Mouse (Mus musculus) neural tube, embryonic 15.5 days (tissue): ENCODE measurements around the gene Gm11084. TPM values are rescaled to one million over a fixed set of nuclear protein-coding genes. Genes with fewer than 3 reads are reported as not detected.

Experiments
- ATAC-seq: fragments of 200-750 bp; cut with Nextera tagmentation; 2 replicates; pipeline ENCODE4 v1.8.0; 2017; ENCODE audit warnings: mild to moderate bottlenecking, moderate TSS enrichment, moderate library complexity; ENCODE audit not compliant: low FRiP score
- H3K27ac ChIP-seq: fragments of 300-500 bp; sonication (generic); replicated peaks from 2 replicates; pipeline ENCODE4 v1.5.1; 2015; ENCODE audit warnings: mild to moderate bottlenecking, inconsistent platforms
- H3K27me3 ChIP-seq: fragments of 300-500 bp; sonication (generic); replicated peaks from 2 replicates; pipeline ENCODE4 v1.6.1; 2015; ENCODE audit warnings: inconsistent platforms
- H3K36me3 ChIP-seq: fragments of 300-500 bp; sonication (generic); 2 replicates; pipeline ENCODE4 v1.6.1; 2015; ENCODE audit warnings: inconsistent platforms
- H3K4me1 ChIP-seq: fragments of 300-500 bp; sonication (generic); 2 replicates; pipeline ENCODE4 v1.6.1; 2015; ENCODE audit warnings: inconsistent platforms
- H3K4me2 ChIP-seq: fragments of 300-500 bp; sonication (generic); 2 replicates; pipeline ENCODE4 v1.6.1; 2015; ENCODE audit warnings: inconsistent platforms, mild to moderate bottlenecking, moderate library complexity
- H3K4me3 ChIP-seq: fragments of 300-500 bp; sonication (generic); replicated peaks from 2 replicates; pipeline ENCODE4 v1.5.1; 2015; ENCODE audit warnings: mild to moderate bottlenecking, inconsistent platforms
- H3K9ac ChIP-seq: fragments of 300-500 bp; sonication (generic); replicated peaks from 2 replicates; pipeline ENCODE4 v1.6.1; 2015; ENCODE audit warnings: mild to moderate bottlenecking, inconsistent platforms
- H3K9me3 ChIP-seq: fragments of 300-500 bp; sonication (generic); replicated peaks from 2 replicates; pipeline ENCODE4 v1.6.1; 2016; ENCODE audit warnings: inconsistent platforms
- WGBS: fragments of 180-500 bp; shearing (Covaris S2); methylation state at CpG from one replicate; pipeline ENCODE4 v1.1.7; 2015; ENCODE audit warnings: mixed read lengths; 5-methylcytosine and 5-hydroxymethylcytosine counted together
- polyA plus RNA-seq: library from polyadenylated mRNA; unstranded; fragments of >200 nt; fragmentation: Nextera tagmentation; extraction: Ambion mirVana; gene quantifications from 2 replicates; pipeline ENCODE4 v1.2.1, GENCODE M21; 2015

Gene Gm11084
- polyA plus RNA-seq, 1 experiment from 2014 or later = not detected

DNA sequence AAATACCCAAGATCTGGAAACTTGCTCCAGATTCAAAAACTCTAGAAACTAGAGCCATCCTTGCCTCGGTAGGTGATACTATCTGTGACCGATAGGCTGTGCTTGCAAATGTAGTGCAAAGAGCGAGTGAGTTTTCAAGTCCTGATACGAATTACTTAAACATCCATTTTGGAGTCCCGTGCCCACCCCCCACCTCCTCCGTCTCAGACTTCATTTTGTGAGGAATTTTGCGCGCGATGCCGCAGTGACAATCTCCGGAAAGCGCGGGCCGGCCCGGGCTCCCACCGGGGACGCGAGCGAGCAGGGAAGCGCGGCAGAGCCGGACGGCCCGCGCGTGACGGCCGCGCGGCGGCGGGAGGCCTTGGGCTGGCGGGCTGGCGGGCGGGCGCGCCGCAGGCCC, 8.0 kb downstream of the Gm11084 start:
- Histone ChIP-seq H3K36me3 (no peaks in the 10 kb centered on the region), H3K4me1 (peaks cover 30% of the 10 kb centered on the region), H3K9me3 (no peaks in the 10 kb centered on the region), H3K4me2 (peak overlapping the region; percentile 61), H3K9ac (peak overlapping the region; percentile 100), H3K27ac (peak overlapping the region; percentile 100), H3K27me3 (no peaks in the 10 kb centered on the region), H3K4me3 (peak overlapping the region; percentile 80)
- peak; percentile 7; the same call in 1 of the 2 replicates for ATAC-seq
- under 1% methylated on average over 38 of the region's 38 CpGs for WGBS

DNA sequence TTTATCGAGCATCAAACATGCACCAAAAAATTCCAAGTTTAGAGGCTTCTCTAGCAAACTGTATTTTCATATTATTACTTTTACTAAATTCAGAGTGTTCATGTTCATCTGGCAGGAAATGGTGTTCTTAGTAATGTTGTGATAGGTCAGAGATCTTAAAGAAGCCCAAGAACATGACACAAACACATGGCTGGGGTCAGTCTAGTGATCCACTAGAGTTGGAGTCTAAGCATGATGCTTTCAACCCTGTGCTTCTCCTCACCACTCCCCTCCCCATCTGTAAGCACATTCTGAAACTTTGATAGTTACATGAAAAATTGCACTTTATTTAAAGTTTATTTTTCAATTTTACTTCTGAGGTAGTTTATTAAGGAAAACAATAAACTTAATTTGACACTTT, 9.2 kb downstream of the Gm11084 start:
- Histone ChIP-seq H3K4me3 (no peak overlapping the region), H3K4me2 (peak overlapping the region; percentile 42), H3K9ac (no peak overlapping the region), H3K27ac (no peak overlapping the region), H3K4me1 (peaks cover 30% of the 10 kb centered on the region), H3K27me3 (no peaks in the 10 kb centered on the region), H3K36me3 (no peaks in the 10 kb centered on the region), H3K9me3 (no peaks in the 10 kb centered on the region)
- ATAC-seq = no peak
- 90% methylated on average over 1 of the region's 1 CpGs for WGBS

- no peak overlapping the region for H3K4me2 ChIP-seq
- no peak for ATAC-seq
Measured at GRCm38 (mm10) chr2:72976036-72976435, 10.5 kb downstream of the Gm11084 start.

GRCm38 (mm10) chr2:72970831-72971230, 15.7 kb downstream of the Gm11084 start:
- H3K36me3 ChIP-seq = peaks cover 17% of the 10 kb centered on the region
- H3K27ac ChIP-seq = no peak overlapping the region
- no peaks in the 10 kb centered on the region for H3K27me3 ChIP-seq
- H3K9me3 ChIP-seq = no peaks in the 10 kb centered on the region
- no peak for ATAC-seq
- H3K4me3 ChIP-seq = no peak overlapping the region
- 91% methylated on average over 6 of the region's 6 CpGs for WGBS
- no peak overlapping the region for H3K4me2 ChIP-seq
- no peak overlapping the region for H3K9ac ChIP-seq
- peaks cover 11% of the 10 kb centered on the region for H3K4me1 ChIP-seq

More at GRCm38 (mm10) chr2:72976036-72976435, 10.5 kb downstream of the Gm11084 start:
- no peak overlapping the region for H3K27ac ChIP-seq
- H3K27me3 ChIP-seq = no peaks in the 10 kb centered on the region
- H3K9me3 ChIP-seq = no peaks in the 10 kb centered on the region
- H3K4me3 ChIP-seq = no peak overlapping the region
- H3K36me3 ChIP-seq = peaks cover 3% of the 10 kb centered on the region
- peaks cover 26% of the 10 kb centered on the region for H3K4me1 ChIP-seq
- no peak overlapping the region for H3K9ac ChIP-seq

GRCm38 (mm10) chr2:72970302-72970701, 16.2 kb downstream of the Gm11084 start:
- H3K9ac ChIP-seq = no peak overlapping the region
- H3K27me3 ChIP-seq = no peaks in the 10 kb centered on the region
- no peak overlapping the region for H3K27ac ChIP-seq
- H3K4me2 ChIP-seq = no peak overlapping the region
- peaks cover 17% of the 10 kb centered on the region for H3K36me3 ChIP-seq
- ATAC-seq = no peak
- 94% methylated on average over 4 of the region's 4 CpGs for WGBS
- 0 out of 2 replicates have a peak, but pooled peaks cover 7% of the 10 kb centered on the region for H3K4me1 ChIP-seq
- H3K4me3 ChIP-seq = no peak overlapping the region
- no peaks in the 10 kb centered on the region for H3K9me3 ChIP-seq

DNA sequence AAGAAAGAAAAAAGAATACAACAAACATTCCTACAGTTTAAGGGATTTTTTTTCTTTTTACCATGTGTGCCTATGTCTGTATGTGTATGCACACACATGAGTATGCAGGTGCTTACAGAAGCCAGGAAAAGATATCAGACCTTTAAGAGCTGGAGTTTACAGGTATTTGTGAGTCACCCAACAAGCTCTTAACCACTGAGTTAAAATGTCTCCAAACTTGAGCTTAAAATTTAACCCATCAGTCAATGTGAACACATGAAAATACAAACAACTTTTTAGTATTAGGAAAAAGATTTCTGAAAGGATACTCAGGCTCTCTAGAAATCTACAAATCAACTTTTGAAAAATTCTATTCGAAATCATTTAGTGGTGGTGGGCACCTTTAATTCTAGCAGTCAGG, 18.0 kb downstream of the Gm11084 start:
- Histone ChIP-seq H3K4me1 (0 out of 2 replicates have a peak, but pooled peaks cover 4% of the 10 kb centered on the region), H3K4me3 (no peak overlapping the region), H3K36me3 (peaks cover 17% of the 10 kb centered on the region), H3K9ac (no peak overlapping the region), H3K4me2 (no peak overlapping the region), H3K27me3 (no peaks in the 10 kb centered on the region), H3K9me3 (no peaks in the 10 kb centered on the region), H3K27ac (no peak overlapping the region)
- 96% methylated on average over 1 of the region's 1 CpGs for WGBS
- ATAC-seq = no peak

DNA sequence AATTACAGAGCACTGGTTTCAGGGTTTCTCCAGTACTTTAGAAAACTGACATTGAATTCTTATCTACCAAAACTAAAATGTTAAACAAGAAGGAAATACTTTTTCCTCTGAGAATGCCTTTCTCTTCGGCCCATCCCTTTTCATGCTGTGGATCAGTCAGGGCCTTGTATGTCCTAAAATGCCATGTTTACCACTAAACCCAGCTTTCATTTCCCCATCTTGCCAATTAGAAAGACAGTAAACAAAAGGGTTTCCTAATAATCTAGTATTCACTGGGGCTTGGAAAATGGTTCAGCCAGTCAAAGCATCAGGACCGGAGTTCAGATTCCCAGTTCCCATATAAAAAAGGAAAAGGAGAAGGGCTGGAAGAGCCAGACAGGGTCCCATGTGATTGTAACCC, 21.1 kb downstream of the Gm11084 start:
- Histone ChIP-seq H3K4me3 (no peak overlapping the region), H3K36me3 (peaks cover 8% of the 10 kb centered on the region), H3K4me1 (0 out of 2 replicates have a peak, but pooled peaks cover 4% of the 10 kb centered on the region), H3K9ac (no peak overlapping the region), H3K4me2 (no peak overlapping the region), H3K27ac (no peak overlapping the region), H3K9me3 (no peaks in the 10 kb centered on the region), H3K27me3 (no peaks in the 10 kb centered on the region)
- WGBS = 73% methylated on average over 2 of the region's 2 CpGs
- no peak for ATAC-seq

DNA sequence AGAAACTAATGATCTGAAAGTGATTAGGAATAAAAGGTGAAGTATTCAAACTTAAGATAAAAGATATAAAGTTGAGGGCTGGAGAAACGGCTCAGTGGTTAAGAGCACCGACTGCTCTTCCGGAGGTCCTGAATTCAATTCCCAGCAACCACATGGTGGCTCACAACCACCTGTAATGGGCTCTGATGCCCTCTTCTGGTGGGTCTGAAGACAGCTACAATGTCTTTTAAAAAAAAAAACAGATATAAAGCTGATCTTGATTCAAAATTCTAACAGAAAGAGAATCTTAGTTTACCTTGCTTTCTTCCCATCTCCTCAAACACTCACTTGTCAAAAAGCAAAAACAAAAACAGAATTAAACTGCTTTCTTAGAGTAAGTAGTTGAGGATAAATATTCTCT, 30.1 kb downstream of the Gm11084 start:
- Histone ChIP-seq H3K4me1 (no peaks in the 10 kb centered on the region), H3K36me3 (no peaks in the 10 kb centered on the region), H3K9me3 (no peaks in the 10 kb centered on the region), H3K27me3 (no peaks in the 10 kb centered on the region), H3K27ac (no peak overlapping the region), H3K4me3 (no peak overlapping the region), H3K4me2 (no peak overlapping the region), H3K9ac (no peak overlapping the region)
- 95% methylated on average over 3 of the region's 3 CpGs for WGBS
- no peak for ATAC-seq

DNA sequence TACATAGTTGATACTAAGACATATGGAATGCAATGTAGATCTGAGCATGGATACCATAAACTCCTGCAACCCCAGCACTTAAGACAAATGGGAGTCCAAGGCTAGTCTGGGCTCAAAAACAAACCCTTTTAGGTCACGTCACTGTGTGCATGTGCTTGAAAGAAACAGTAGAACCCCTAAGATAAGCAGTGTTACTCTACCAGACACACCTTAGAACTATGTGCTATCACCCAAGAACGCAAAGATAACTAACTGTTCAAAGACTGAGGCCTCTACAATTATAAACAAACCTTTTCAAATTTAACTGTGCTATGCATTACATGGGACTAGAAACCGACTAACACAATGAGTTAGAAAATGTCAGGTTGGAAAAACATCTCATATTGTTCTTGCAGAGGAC, 33.5 kb downstream of the Gm11084 start:
- Histone ChIP-seq H3K4me3 (no peak overlapping the region), H3K9me3 (no peaks in the 10 kb centered on the region), H3K9ac (no peak overlapping the region), H3K27me3 (no peaks in the 10 kb centered on the region), H3K4me2 (no peak overlapping the region), H3K36me3 (no peaks in the 10 kb centered on the region), H3K27ac (no peak overlapping the region), H3K4me1 (no peaks in the 10 kb centered on the region)
- 93% methylated on average over 3 of the region's 3 CpGs for WGBS
- no peak for ATAC-seq

DNA sequence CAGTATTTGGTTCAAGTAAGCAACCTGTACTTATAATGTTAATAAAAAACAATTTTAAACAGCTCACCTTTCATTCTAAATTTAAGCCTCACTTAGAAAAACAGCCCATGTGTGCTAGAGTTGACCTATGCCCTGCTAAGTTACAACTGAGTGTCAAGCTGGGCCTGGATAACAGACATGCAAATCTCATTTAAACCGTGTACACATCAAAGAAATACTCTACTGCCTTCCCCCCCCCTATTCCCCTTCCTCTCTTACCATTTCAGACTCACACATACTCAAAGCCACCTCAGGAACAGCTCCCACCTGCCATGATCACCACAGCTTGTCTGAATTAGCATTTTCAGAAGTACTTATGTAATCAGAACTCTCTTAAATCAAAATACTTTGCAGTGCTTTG, 50.6 kb downstream of the Gm11084 start:
- no peak overlapping the region for H3K4me3 ChIP-seq
- no peaks in the 10 kb centered on the region for H3K27me3 ChIP-seq
- H3K4me1 ChIP-seq = no peaks in the 10 kb centered on the region
- no peak for ATAC-seq
- no peak overlapping the region for H3K4me2 ChIP-seq
- no peak overlapping the region for H3K9ac ChIP-seq
- no peak overlapping the region for H3K27ac ChIP-seq
- WGBS = 9% methylated on average over 1 of the region's 1 CpGs
- peaks cover 13% of the 10 kb centered on the region for H3K36me3 ChIP-seq
- H3K9me3 ChIP-seq = no peaks in the 10 kb centered on the region

- Histone ChIP-seq H3K27me3 (no peaks in the 10 kb centered on the region), H3K4me3 (no peak overlapping the region), H3K4me1 (no peaks in the 10 kb centered on the region), H3K36me3 (0 out of 2 replicates have a peak, but pooled peaks cover 6% of the 10 kb centered on the region), H3K9ac (no peak overlapping the region), H3K4me2 (no peak overlapping the region), H3K9me3 (no peaks in the 10 kb centered on the region), H3K27ac (no peak overlapping the region)
- ATAC-seq = no peak
Measured at GRCm38 (mm10) chr2:72932186-72932585, 54.3 kb downstream of the Gm11084 start.

DNA sequence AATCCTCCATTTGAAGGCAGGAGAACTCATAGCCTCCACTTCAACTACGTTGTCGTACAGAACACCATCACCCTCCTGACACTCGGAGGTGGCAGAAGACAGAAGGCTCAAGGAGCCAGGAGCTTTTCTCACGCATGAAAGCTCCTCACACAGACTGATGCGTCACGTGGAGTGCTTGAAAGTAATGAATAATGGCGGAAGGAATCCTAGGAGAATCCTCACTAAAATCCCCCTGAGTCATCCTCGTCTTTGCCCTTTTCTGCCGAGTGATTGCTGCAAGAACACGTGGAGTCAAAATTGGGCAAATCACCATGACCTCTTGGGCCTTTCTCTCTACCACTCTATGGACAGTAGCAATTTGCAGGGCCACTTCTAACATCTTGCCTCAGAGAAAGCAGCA, 61.5 kb downstream of the Gm11084 start:
- no peak overlapping the region for H3K27ac ChIP-seq
- no peaks in the 10 kb centered on the region for H3K4me1 ChIP-seq
- no peaks in the 10 kb centered on the region for H3K27me3 ChIP-seq
- no peak for ATAC-seq
- 0 out of 2 replicates have a peak, but pooled peaks cover 4% of the 10 kb centered on the region for H3K9me3 ChIP-seq
- WGBS = 77% methylated on average over 10 of the region's 10 CpGs
- no peaks in the 10 kb centered on the region for H3K36me3 ChIP-seq
- H3K4me3 ChIP-seq = no peak overlapping the region
- no peak overlapping the region for H3K9ac ChIP-seq
- no peak overlapping the region for H3K4me2 ChIP-seq
